Mouse (Mus musculus) brain, embryonic 14.5 days (tissue): ENCODE measurements around the gene Vcam1.

ENCODE experiments used
- CTCF ChIP-seq: fragments of 200-500 bp; IDR thresholded peaks from 2 replicates; pipeline ENCODE4 v1.5.1; 2012; ENCODE audit warnings: inconsistent platforms, mild to moderate bottlenecking, moderate library complexity, borderline replicate concordance; ENCODE audit not compliant: insufficient read depth, insufficient read length; ENCODE audit errors: extremely low read depth
- POLR2A ChIP-seq: fragments of 200-500 bp; IDR thresholded peaks from 2 replicates; pipeline ENCODE4 v1.6.1; 2012; ENCODE audit warnings: mild to moderate bottlenecking, inconsistent platforms, borderline replicate concordance; ENCODE audit not compliant: poor library complexity, insufficient read depth, insufficient read length, severe bottlenecking; ENCODE audit errors: extremely low read depth

DNA sequence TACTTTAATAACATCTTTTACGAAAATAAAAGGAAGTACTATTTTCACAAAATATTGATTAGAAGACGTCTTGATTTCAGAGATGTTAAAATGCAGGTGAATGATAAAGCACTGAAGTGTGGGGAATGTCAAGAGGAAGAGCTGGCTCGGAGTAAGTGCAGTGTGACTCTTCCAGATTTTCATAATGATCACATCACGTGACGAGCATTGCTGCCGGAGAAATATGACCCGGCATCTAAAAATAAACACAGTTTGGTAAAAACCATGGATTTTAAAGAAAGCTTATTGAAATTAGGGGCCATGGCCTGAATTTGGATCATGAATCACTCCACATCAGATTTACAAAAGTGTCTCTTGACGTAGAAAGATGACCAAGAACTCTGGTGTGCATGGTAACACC, 36.8 kb upstream of the Vcam1 start:
- TF ChIP-seq CTCF (no peak), POLR2A (no peak)
